Mouse (Mus musculus): ENCODE data around the gene Elane. TPM values are rescaled to one million over a fixed set of nuclear protein-coding genes. Genes with fewer than 3 reads are reported as not detected.

The Elane gene
- polyA plus RNA-seq, 1 experiment from 2014 or later, result not detected

GRCm38 (mm10) chr10:79852107-79852789, 33.8 kb upstream of the Elane start:
- Histone ChIP-seq H3K27me3 (no peaks in the 10 kb centered on the region), H3K36me3 (peaks cover 14% of the 10 kb centered on the region), H3K4me2 (peak overlapping the region; percentile 100), H3K9me3 (no peaks in the 10 kb centered on the region), H3K4me1 (replicated peaks) (peaks cover 39% of the 10 kb centered on the region), H3K27ac (peak overlapping the region; percentile 100), H3K9ac (replicated peaks) (peak overlapping the region; percentile 73), H3K4me3 (replicated peaks) (peak overlapping the region; percentile 99)
- WGBS, result 36% methylated on average over 9 of the region's 9 CpGs
- ATAC-seq (ENCODE audit: insufficient number of reproducible peaks, insufficient read depth, low FRiP score, low TSS enrichment, low read depth), result no peak

GRCm38 (mm10) chr10:79852827-79853226, 33.2 kb upstream of the Elane start:
- H3K27me3 ChIP-seq, result no peaks in the 10 kb centered on the region
- H3K9me3 ChIP-seq, result no peaks in the 10 kb centered on the region
- peak overlapping the region; percentile 100 for H3K4me2 ChIP-seq
- H3K9ac ChIP-seq (replicated peaks), result peak overlapping the region; percentile 73
- WGBS, result 28% methylated on average over 8 of the region's 8 CpGs
- H3K27ac ChIP-seq, result peak overlapping the region; percentile 100
- peaks cover 44% of the 10 kb centered on the region for H3K4me1 ChIP-seq (replicated peaks)
- ATAC-seq (ENCODE audit: insufficient number of reproducible peaks, insufficient read depth, low FRiP score, low TSS enrichment, low read depth), result no peak
- H3K36me3 ChIP-seq, result peaks cover 19% of the 10 kb centered on the region
- H3K4me3 ChIP-seq (replicated peaks), result peak overlapping the region; percentile 99

GRCm38 (mm10) chr10:79853392-79853791, 32.7 kb upstream of the Elane start:
- Histone ChIP-seq H3K4me3 (replicated peaks) (peak overlapping the region; percentile 99), H3K27me3 (no peaks in the 10 kb centered on the region), H3K9ac (replicated peaks) (peak overlapping the region; percentile 73), H3K4me1 (replicated peaks) (peaks cover 50% of the 10 kb centered on the region), H3K27ac (peak overlapping the region; percentile 100), H3K36me3 (peaks cover 25% of the 10 kb centered on the region), H3K9me3 (no peaks in the 10 kb centered on the region), H3K4me2 (peak overlapping the region; percentile 100)
- WGBS, result 1% methylated on average over 15 of the region's 15 CpGs
- ATAC-seq (ENCODE audit: insufficient number of reproducible peaks, insufficient read depth, low FRiP score, low TSS enrichment, low read depth), result peak; percentile 15; the same call in 1 of the 2 replicates

- peak within 1 kb of the TSS; percentile 100 for H3K4me2 ChIP-seq
- no peaks in the 10 kb centered on the region for H3K9me3 ChIP-seq
- peak; percentile 94 for ATAC-seq (ENCODE audit: insufficient number of reproducible peaks, insufficient read depth, low FRiP score, low TSS enrichment, low read depth)
- H3K4me3 ChIP-seq (replicated peaks), result peak within 1 kb of the TSS; percentile 99
- peaks cover 55% of the 10 kb centered on the region for H3K4me1 ChIP-seq (replicated peaks)
- H3K9ac ChIP-seq (replicated peaks), result peak within 1 kb of the TSS; percentile 98
- no peaks in the 10 kb centered on the region for H3K27me3 ChIP-seq
- peak within 1 kb of the TSS; percentile 100 for H3K27ac ChIP-seq
- H3K36me3 ChIP-seq, result peaks cover 32% of the 10 kb centered on the region
- under 1% methylated on average over 75 of the region's 75 CpGs for WGBS
Observed at GRCm38 (mm10) chr10:79853860-79854795, 31.9 kb upstream of the Elane start, which contains the start of gene Ptbp1. Gene Ptbp1 (plus strand): TSS chr10:79854427.

GRCm38 (mm10) chr10:79854801-79855541, 31.1 kb upstream of the Elane start:
- peaks cover 55% of the 10 kb centered on the region for H3K4me1 ChIP-seq (replicated peaks)
- peak overlapping the region; percentile 98 for H3K9ac ChIP-seq (replicated peaks)
- peak overlapping the region; percentile 99 for H3K4me3 ChIP-seq (replicated peaks)
- H3K27ac ChIP-seq, result peak overlapping the region; percentile 100
- no peaks in the 10 kb centered on the region for H3K9me3 ChIP-seq
- H3K4me2 ChIP-seq, result peak overlapping the region; percentile 100
- no peaks in the 10 kb centered on the region for H3K27me3 ChIP-seq
- WGBS, result under 1% methylated on average over 83 of the region's 83 CpGs
- peak; percentile 4; the same call in 1 of the 2 replicates for ATAC-seq (ENCODE audit: insufficient number of reproducible peaks, insufficient read depth, low FRiP score, low TSS enrichment, low read depth)
- H3K36me3 ChIP-seq, result peaks cover 40% of the 10 kb centered on the region

- H3K27me3 ChIP-seq, result no peaks in the 10 kb centered on the region
- H3K9ac ChIP-seq (replicated peaks), result peak overlapping the region; percentile 98
- H3K36me3 ChIP-seq, result peaks cover 47% of the 10 kb centered on the region
- H3K4me2 ChIP-seq, result peak overlapping the region; percentile 100
- H3K27ac ChIP-seq, result peak overlapping the region; percentile 100
- ATAC-seq (ENCODE audit: insufficient number of reproducible peaks, insufficient read depth, low FRiP score, low TSS enrichment, low read depth), result no peak
- 4% methylated on average over 10 of the region's 10 CpGs for WGBS
- peaks cover 59% of the 10 kb centered on the region for H3K4me1 ChIP-seq (replicated peaks)
- H3K4me3 ChIP-seq (replicated peaks), result peak overlapping the region; percentile 99
- no peaks in the 10 kb centered on the region for H3K9me3 ChIP-seq
Observed at GRCm38 (mm10) chr10:79855558-79856184, 30.4 kb upstream of the Elane start.

GRCm38 (mm10) chr10:79856280-79856679, 29.8 kb upstream of the Elane start:
- ATAC-seq (ENCODE audit: insufficient number of reproducible peaks, insufficient read depth, low FRiP score, low TSS enrichment, low read depth), result no peak
- H3K36me3 ChIP-seq, result peaks cover 51% of the 10 kb centered on the region
- peak overlapping the region; percentile 100 for H3K4me2 ChIP-seq
- 63% methylated on average over 6 of the region's 6 CpGs for WGBS
- peaks cover 62% of the 10 kb centered on the region for H3K4me1 ChIP-seq (replicated peaks)
- peak overlapping the region; percentile 99 for H3K4me3 ChIP-seq (replicated peaks)
- H3K27ac ChIP-seq, result peak overlapping the region; percentile 72
- peak overlapping the region; percentile 98 for H3K9ac ChIP-seq (replicated peaks)
- H3K9me3 ChIP-seq, result no peaks in the 10 kb centered on the region
- H3K27me3 ChIP-seq, result no peaks in the 10 kb centered on the region

- Histone ChIP-seq H3K27me3 (no peaks in the 10 kb centered on the region), H3K4me2 (peak overlapping the region; percentile 100), H3K9ac (replicated peaks) (peak overlapping the region; percentile 98), H3K36me3 (peaks cover 57% of the 10 kb centered on the region), H3K9me3 (no peaks in the 10 kb centered on the region), H3K4me1 (replicated peaks) (peaks cover 56% of the 10 kb centered on the region), H3K4me3 (replicated peaks) (peak overlapping the region; percentile 99), H3K27ac (peak overlapping the region; percentile 72)
- ATAC-seq (ENCODE audit: insufficient number of reproducible peaks, insufficient read depth, low FRiP score, low TSS enrichment, low read depth), result no peak
- 60% methylated on average over 7 of the region's 7 CpGs for WGBS
Observed at GRCm38 (mm10) chr10:79856704-79857451, 29.2 kb upstream of the Elane start.

GRCm38 (mm10) chr10:79857452-79857811, 28.6 kb upstream of the Elane start:
- Histone ChIP-seq H3K27me3 (no peaks in the 10 kb centered on the region), H3K4me1 (replicated peaks) (peaks cover 50% of the 10 kb centered on the region), H3K9me3 (no peaks in the 10 kb centered on the region), H3K4me3 (replicated peaks) (peak overlapping the region; percentile 99), H3K27ac (peak overlapping the region; percentile 72), H3K9ac (replicated peaks) (peak overlapping the region; percentile 98), H3K36me3 (peaks cover 62% of the 10 kb centered on the region), H3K4me2 (peak overlapping the region; percentile 100)
- 39% methylated on average over 4 of the region's 4 CpGs for WGBS
- no peak for ATAC-seq (ENCODE audit: insufficient number of reproducible peaks, insufficient read depth, low FRiP score, low TSS enrichment, low read depth)

- no peak for ATAC-seq (ENCODE audit: insufficient number of reproducible peaks, insufficient read depth, low FRiP score, low TSS enrichment, low read depth)
- Histone ChIP-seq H3K4me1 (replicated peaks) (peaks cover 48% of the 10 kb centered on the region), H3K36me3 (peaks cover 67% of the 10 kb centered on the region), H3K4me2 (peak overlapping the region; percentile 100), H3K9ac (replicated peaks) (peak overlapping the region; percentile 98), H3K4me3 (replicated peaks) (peak overlapping the region; percentile 99), H3K27me3 (no peaks in the 10 kb centered on the region), H3K27ac (0 out of 2 replicates have a peak overlapping the region, but pooled peaks have one; percentile 72), H3K9me3 (no peaks in the 10 kb centered on the region)
- 84% methylated on average over 2 of the region's 2 CpGs for WGBS
Observed at GRCm38 (mm10) chr10:79857894-79858293, 28.2 kb upstream of the Elane start.
